Mouse (Mus musculus) heart, postnatal 0 days (tissue): ENCODE measurements around the gene B830017H08Rik. TPM values are rescaled to one million over a fixed set of nuclear protein-coding genes. Genes with fewer than 3 reads are reported as not detected.

Experiments used
- ATAC-seq: fragments of 200-750 bp; cut with Nextera tagmentation; 2 replicates; pipeline ENCODE4 v1.8.0; 2017; ENCODE audit warnings: low read depth, moderate number of reproducible peaks, moderate library complexity; ENCODE audit not compliant: insufficient read depth
- DNase-seq: peaks from one replicate; pipeline ENCODE4 v3.0.0-alpha.2; 2016; ENCODE audit warnings: low spot score
- H3K27ac ChIP-seq: fragments of 300-500 bp; sonication (generic); 2 replicates; pipeline ENCODE4 v1.5.1; 2014; ENCODE audit warnings: low read depth, mild to moderate bottlenecking
- H3K27me3 ChIP-seq: fragments of 300-500 bp; sonication (generic); 2 replicates; pipeline ENCODE4 v1.6.1; 2014; ENCODE audit warnings: low read length, mixed read lengths; ENCODE audit not compliant: control insufficient read depth, insufficient read depth
- H3K36me3 ChIP-seq: fragments of 300-500 bp; sonication (generic); replicated peaks from 2 replicates; pipeline ENCODE4 v1.6.1; 2014; ENCODE audit warnings: low read length, mixed read lengths; ENCODE audit not compliant: control insufficient read depth, insufficient read depth
- H3K4me1 ChIP-seq: fragments of 300-500 bp; sonication (generic); 2 replicates; pipeline ENCODE4 v1.6.1; 2014; ENCODE audit warnings: antibody characterized with exemption; ENCODE audit not compliant: control insufficient read depth, insufficient read depth
- H3K4me2 ChIP-seq: fragments of 300-500 bp; sonication (generic); 2 replicates; pipeline ENCODE4 v1.6.1; 2014; ENCODE audit warnings: low read depth, mild to moderate bottlenecking, low read length, moderate library complexity
- H3K4me3 ChIP-seq: fragments of 300-500 bp; sonication (generic); 2 replicates; pipeline ENCODE4 v1.5.1; 2014; ENCODE audit warnings: low read depth, low read length
- H3K9ac ChIP-seq: fragments of 300-500 bp; sonication (generic); replicated peaks from 2 replicates; pipeline ENCODE4 v1.6.1; 2014; ENCODE audit warnings: low read depth, low read length, mixed read lengths
- H3K9me3 ChIP-seq: fragments of 300-500 bp; sonication (generic); replicated peaks from 2 replicates; pipeline ENCODE4 v1.6.1; 2016; ENCODE audit warnings: low read length; ENCODE audit not compliant: control insufficient read depth
- CTCF ChIP-seq: IDR thresholded peaks from 2 replicates; pipeline ENCODE4 v1.5.1; 2016; ENCODE audit warnings: antibody characterized with exemption, control low read depth, low read depth
- EP300 ChIP-seq: IDR thresholded peaks from 2 replicates; pipeline ENCODE4 v1.6.1; 2016; ENCODE audit warnings: antibody characterized with exemption, low read depth
- WGBS: fragments of 180-500 bp; shearing (Covaris S2); extraction: QIAGEN DNeasy Blood & Tissue Kit; methylation state at CpG from one replicate; pipeline ENCODE4 v1.1.7; 2014; 5-methylcytosine and 5-hydroxymethylcytosine counted together
- polyA plus RNA-seq: library from polyadenylated mRNA; unstranded; fragments of >200 nt; fragmentation: Nextera tagmentation; extraction: Ambion mirVana; gene quantifications from 2 replicates; pipeline ENCODE4 v1.2.1, GENCODE M21; 2015
- total RNA-seq: library from RNA; depleted of rRNA; stranded (reverse); fragments of >200 nt; gene quantifications from 2 replicates; pipeline ENCODE4 v1.2.3, GENCODE M21; 2014; ENCODE audit warnings: low replicate concordance

B830017H08Rik gene
- total and polyA plus RNA-seq, 2 experiments from 2014 or later, result not detected

DNA sequence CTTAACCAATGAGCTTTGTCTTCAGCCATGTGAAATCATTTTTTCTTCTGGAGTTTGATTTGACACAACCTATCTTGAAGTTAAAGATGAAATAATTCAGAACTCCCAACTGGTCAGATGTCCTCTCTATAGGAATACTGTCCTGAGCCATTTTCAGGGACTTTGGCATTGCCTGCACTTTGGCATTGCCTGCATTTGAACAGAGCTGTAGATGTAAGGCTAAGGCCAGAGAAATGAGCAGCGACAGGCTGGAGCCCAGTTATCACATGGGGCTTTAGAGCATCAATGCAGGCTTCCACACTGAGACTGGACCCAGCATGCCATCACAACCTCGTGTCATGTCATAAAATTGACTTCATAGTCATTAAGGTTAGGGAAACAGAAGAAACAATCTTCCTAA is 20.3 kb downstream of the B830017H08Rik start:
- 89% methylated on average over 2 of the region's 2 CpGs for WGBS
- no peak overlapping the region for H3K27ac ChIP-seq
- H3K36me3 ChIP-seq, result peaks cover 89% of the 10 kb centered on the region
- DNase-seq (no peak), ATAC-seq (no peak)
- H3K4me2 ChIP-seq, result no peak overlapping the region
- no peaks in the 10 kb centered on the region for H3K4me1 ChIP-seq
- no peak for TF ChIP-seq EP300
- H3K4me3 ChIP-seq, result no peak overlapping the region
- no peaks in the 10 kb centered on the region for H3K27me3 ChIP-seq
- no peaks in the 10 kb centered on the region for H3K9me3 ChIP-seq
- H3K9ac ChIP-seq, result no peak overlapping the region

GRCm38 (mm10) chr16:17857157-17857556 is 24.2 kb downstream of the B830017H08Rik start:
- H3K4me3 ChIP-seq, result no peak overlapping the region
- no peaks in the 10 kb centered on the region for H3K9me3 ChIP-seq
- DNase-seq (no peak), ATAC-seq (no peak)
- WGBS, result 89% methylated on average over 7 of the region's 7 CpGs
- H3K27ac ChIP-seq, result no peak overlapping the region
- no peaks in the 10 kb centered on the region for H3K27me3 ChIP-seq
- H3K36me3 ChIP-seq, result peaks cover 70% of the 10 kb centered on the region
- no peaks in the 10 kb centered on the region for H3K4me1 ChIP-seq
- H3K4me2 ChIP-seq, result no peak overlapping the region
- TF ChIP-seq EP300 (no peak), CTCF (no peak)
- H3K9ac ChIP-seq, result no peak overlapping the region

- Histone ChIP-seq H3K4me3 (no peak overlapping the region), H3K4me1 (no peaks in the 10 kb centered on the region), H3K36me3 (peaks cover 62% of the 10 kb centered on the region), H3K9me3 (no peaks in the 10 kb centered on the region), H3K27me3 (no peaks in the 10 kb centered on the region), H3K9ac (no peak overlapping the region), H3K27ac (no peak overlapping the region), H3K4me2 (no peak overlapping the region)
- DNase-seq (no peak), ATAC-seq (peak; percentile 49; the same call in 1 of the 2 replicates)
- peak; percentile 71 for TF ChIP-seq CTCF
- TF ChIP-seq EP300, result no peak
Observed at GRCm38 (mm10) chr16:17858592-17858991, 25.7 kb downstream of the B830017H08Rik start.

DNA sequence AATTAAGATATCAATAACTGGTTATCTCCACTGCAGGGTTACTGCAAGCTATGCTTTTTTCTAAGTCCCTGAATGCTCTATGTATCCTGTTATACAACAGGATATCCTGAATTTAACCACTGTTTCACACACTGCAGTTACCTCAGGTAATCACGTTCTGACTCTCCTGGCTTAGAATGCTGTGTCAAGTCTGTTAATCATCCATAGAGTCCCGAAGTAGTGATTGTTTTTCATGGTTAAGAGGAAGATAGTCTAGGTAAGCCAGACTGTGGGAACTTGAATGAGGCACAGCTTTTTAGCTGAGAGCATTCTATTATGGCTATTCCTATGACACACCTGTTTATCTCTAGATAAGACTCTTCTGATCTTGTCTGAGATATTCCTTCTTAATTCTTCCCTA is 32.4 kb downstream of the B830017H08Rik start:
- DNase-seq, result no peak
- Histone ChIP-seq H3K4me3 (no peak overlapping the region), H3K9me3 (no peaks in the 10 kb centered on the region), H3K27me3 (no peaks in the 10 kb centered on the region), H3K36me3 (peaks cover 19% of the 10 kb centered on the region), H3K4me2 (no peak overlapping the region), H3K27ac (no peak overlapping the region), H3K9ac (no peak overlapping the region), H3K4me1 (no peaks in the 10 kb centered on the region)
- ATAC-seq, result no peak
- WGBS, result 86% methylated on average over 2 of the region's 2 CpGs
- TF ChIP-seq CTCF, result no peak
- TF ChIP-seq EP300, result no peak

GRCm38 (mm10) chr16:17865770-17866169 is 32.8 kb downstream of the B830017H08Rik start:
- H3K27me3 ChIP-seq, result no peaks in the 10 kb centered on the region
- no peaks in the 10 kb centered on the region for H3K9me3 ChIP-seq
- no peaks in the 10 kb centered on the region for H3K4me1 ChIP-seq
- WGBS, result 73% methylated on average over 6 of the region's 6 CpGs
- no peak overlapping the region for H3K27ac ChIP-seq
- H3K9ac ChIP-seq, result no peak overlapping the region
- no peak overlapping the region for H3K4me3 ChIP-seq
- DNase-seq (no peak), ATAC-seq (no peak)
- H3K4me2 ChIP-seq, result no peak overlapping the region
- peaks cover 22% of the 10 kb centered on the region for H3K36me3 ChIP-seq
- TF ChIP-seq EP300 (no peak), CTCF (no peak)

- 34% methylated on average over 5 of the region's 5 CpGs for WGBS
- H3K4me1 ChIP-seq, result peaks cover 20% of the 10 kb centered on the region
- no peaks in the 10 kb centered on the region for H3K27me3 ChIP-seq
- TF ChIP-seq EP300 (no peak), CTCF (no peak)
- no peak overlapping the region for H3K27ac ChIP-seq
- H3K9ac ChIP-seq, result no peak overlapping the region
- peaks cover 40% of the 10 kb centered on the region for H3K36me3 ChIP-seq
- no peak overlapping the region for H3K4me3 ChIP-seq
- no peaks in the 10 kb centered on the region for H3K9me3 ChIP-seq
- no peak for ATAC-seq
- no peak overlapping the region for H3K4me2 ChIP-seq
- DNase-seq, result no peak
Observed at GRCm38 (mm10) chr16:17871248-17871647, 38.3 kb downstream of the B830017H08Rik start.
